Mouse (Mus musculus): ENCODE measurements around the gene Gm21149.

GRCm38 (mm10) chr5:15506575-15507308, 30.4 kb upstream of the Gm21149 start:
- TF ChIP-seq POLR2A (IDR thresholded peaks at IDR 0.05; ENCODE audit: low read depth, low read length) (no peak), CTCF (IDR thresholded peaks at IDR 0.05; ENCODE audit: extremely low read depth, insufficient read depth, insufficient read length, insufficient replicate concordance) (no peak)

Data from spleen, adult 2 months (tissue).